Comparison of ENCODE assay signal across 8 mouse cellular contexts in the genomic region with DNA sequence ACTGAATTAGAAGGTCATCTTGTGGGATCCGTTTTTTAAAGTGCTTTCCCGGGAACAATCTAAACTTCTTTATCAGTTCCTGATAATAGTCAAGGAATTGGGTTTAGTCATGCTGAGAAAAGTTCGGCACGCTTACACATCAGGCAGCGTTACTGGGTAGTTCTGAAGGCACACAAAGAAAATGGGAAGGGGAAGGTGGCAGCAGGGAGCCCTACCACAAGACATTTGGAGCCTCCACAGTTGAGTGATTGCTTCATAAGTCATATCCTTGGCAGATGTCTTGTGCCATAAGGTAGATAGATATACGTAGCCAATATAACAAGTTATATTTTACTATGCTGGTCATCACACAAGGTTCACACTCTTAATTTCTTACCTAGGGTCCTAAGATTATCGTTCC. TPM values are rescaled to one million over a fixed set of nuclear protein-coding genes. Genes with fewer than 3 reads are reported as not detected.
DNase-seq lines count a peak whose midpoint lies in the region; ATAC-seq and TF ChIP-seq lines count a peak whose summit lies in the region.

No protein-coding gene starts in this region.

- H3K4me1 ChIP-seq in embryonic facial prominence, embryonic 14.5 days (ENCODE audit: control insufficient read depth, insufficient read depth, low read length) = 0 out of 2 replicates have a peak, but pooled peaks cover 3% of the 10 kb centered on the region
- peaks cover 4% of the 10 kb centered on the region; the same call in 1 of the 2 replicates for H3K4me1 ChIP-seq in intestine, postnatal 0 days (replicated peaks; ENCODE audit: control insufficient read depth, insufficient read depth, low read length)
- H3K4me1 ChIP-seq in midbrain, embryonic 16.5 days (ENCODE audit: control insufficient read depth, insufficient read depth, low read length) = peaks cover 8% of the 10 kb centered on the region

- H3K36me3 ChIP-seq in embryonic facial prominence, embryonic 14.5 days (ENCODE audit: control insufficient read depth, insufficient read depth, low read length) = peaks cover 17% of the 10 kb centered on the region; the same call in 1 of the 2 replicates
- peaks cover 7% of the 10 kb centered on the region; the same call in 1 of the 2 replicates for H3K36me3 ChIP-seq in intestine, postnatal 0 days (ENCODE audit: control insufficient read depth, insufficient read depth)
- H3K36me3 ChIP-seq in midbrain, embryonic 16.5 days (ENCODE audit: control insufficient read depth, insufficient read depth, low read length) = no peaks in the 10 kb centered on the region

- H3K4me2 ChIP-seq in embryonic facial prominence, embryonic 14.5 days (ENCODE audit: low read depth, low read length) = peak overlapping the region; percentile 58
- peak overlapping the region; percentile 75 for H3K4me2 ChIP-seq in intestine, postnatal 0 days (replicated peaks; ENCODE audit: low read depth)
- H3K4me2 ChIP-seq in midbrain, embryonic 16.5 days (ENCODE audit: low read length) = peak overlapping the region; percentile 91

- peak overlapping the region; percentile 55 for H3K4me3 ChIP-seq in left cerebral cortex, adult 2 months
- H3K4me3 ChIP-seq in embryonic facial prominence, embryonic 14.5 days (ENCODE audit: low read depth, low read length) = peak overlapping the region; percentile 53
- H3K4me3 ChIP-seq in intestine, postnatal 0 days (ENCODE audit: low read depth, low read length) = peak overlapping the region; percentile 61
- peak overlapping the region; percentile 60 for H3K4me3 ChIP-seq in midbrain, embryonic 16.5 days (ENCODE audit: low read depth, low read length)

- H3K27me3 ChIP-seq in embryonic facial prominence, embryonic 14.5 days (replicated peaks; ENCODE audit: control insufficient read depth, insufficient read depth, low read length) = no peaks in the 10 kb centered on the region
- H3K27me3 ChIP-seq in intestine, postnatal 0 days (replicated peaks; ENCODE audit: control insufficient read depth, insufficient read depth, low read length) = no peaks in the 10 kb centered on the region
- no peaks in the 10 kb centered on the region for H3K27me3 ChIP-seq in midbrain, embryonic 16.5 days (ENCODE audit: control insufficient read depth, insufficient read depth, low read depth, low read length)

- TF ChIP-seq CTCF in left cerebral cortex, adult 2 months (IDR thresholded peaks at IDR 0.05) = no peak
- TF ChIP-seq CTCF in intestine, postnatal 0 days (IDR thresholded peaks at IDR 0.05; ENCODE audit: low read depth) = no peak

- peak overlapping the region; percentile 93 for H3K27ac ChIP-seq in left cerebral cortex, adult 2 months
- H3K27ac ChIP-seq in embryonic facial prominence, embryonic 14.5 days (replicated peaks; ENCODE audit: low read depth, low read length) = peak overlapping the region; percentile 94
- peak overlapping the region; percentile 98 for H3K27ac ChIP-seq in intestine, postnatal 0 days (ENCODE audit: low read depth, low read length)
- peak overlapping the region; percentile 96 for H3K27ac ChIP-seq in midbrain, embryonic 16.5 days (ENCODE audit: low read length)

- peak overlapping the region; percentile 69 for H3K9ac ChIP-seq in embryonic facial prominence, embryonic 14.5 days (ENCODE audit: low read depth, low read length)
- peak overlapping the region; percentile 71 for H3K9ac ChIP-seq in intestine, postnatal 0 days (ENCODE audit: low read depth, low read length)
- peak overlapping the region; percentile 82 for H3K9ac ChIP-seq in midbrain, embryonic 16.5 days (ENCODE audit: low read depth, low read length)

- ATAC-seq in embryonic facial prominence, embryonic 14.5 days (ENCODE audit: low read depth) = no peak
- ATAC-seq in intestine, postnatal 0 days = no peak
- peak; percentile 40 for ATAC-seq in midbrain, embryonic 16.5 days
- ATAC-seq in inflammation-experienced regulatory T-cells, adult 6 months = no peak

- peak in 1 of 2 experiments; percentile 15 for DNase-seq in left cerebral cortex, adult 2 months (ENCODE audit: extremely low spot score in 1 of 2, low spot score in 2 of 2)
- DNase-seq in left cerebral cortex, postnatal 25 days (ENCODE audit: low spot score in 2 of 2) = no peak
- DNase-seq in embryonic facial prominence, embryonic 14.5 days (ENCODE audit: low spot score) = peak; percentile 22
- no peak for DNase-seq in layer of hippocampus, postnatal 10 days (ENCODE audit: low spot score in 2 of 2)
- no peak for DNase-seq in right cerebral cortex, postnatal 14 days

- intact Hi-C loops in left cerebral cortex, adult 2 months (cut with DNase I) = loop anchor here (1.0 to 2.0 kb wide), 2 partner anchors 121 to 212 kb away; no protein-coding TSS in a partner anchor
- intact Hi-C loops in left cerebral cortex, postnatal 25 days (cut with DNase I) = loop anchor here (5.0 kb wide), 1 partner anchor 178 kb away; no protein-coding TSS in a partner anchor

- WGBS in embryonic facial prominence, embryonic 14.5 days = 27% methylated on average over 7 of the region's 7 CpGs
- 14% methylated on average over 7 of the region's 7 CpGs for WGBS in intestine, postnatal 0 days
- 20% methylated on average over 7 of the region's 7 CpGs for WGBS in midbrain, embryonic 16.5 days

- H3K9me3 ChIP-seq in embryonic facial prominence, embryonic 14.5 days (ENCODE audit: control insufficient read depth, low read length) = no peaks in the 10 kb centered on the region
- no peaks in the 10 kb centered on the region for H3K9me3 ChIP-seq in intestine, postnatal 0 days (ENCODE audit: control insufficient read depth)
- no peaks in the 10 kb centered on the region for H3K9me3 ChIP-seq in midbrain, embryonic 16.5 days (replicated peaks; ENCODE audit: control insufficient read depth, low read length, poor library complexity, severe bottlenecking)

RNA-seq across cellular contexts. Expression of gene Sgo1, which starts 0.8 kb away (rescaled TPM):
- under 1 TPM in 1 of 2 experiments, not detected in 1; 0.12 TPM for total RNA-seq in left cerebral cortex, adult 2 months (2021)
- under 1 TPM; 0.14 to 0.44 TPM for total RNA-seq in left cerebral cortex, postnatal 25 days (2021)
- 22.8 and 24.4 TPM in 2 replicates for polyA plus RNA-seq in embryonic facial prominence, embryonic 14.5 days (2014; fragmentation: Nextera tagmentation; extraction: Ambion mirVana)
- polyA plus RNA-seq in intestine, postnatal 0 days (2015; fragmentation: Nextera tagmentation; extraction: Ambion mirVana) = 11.8 and 13.0 TPM in 2 replicates
- 2.5 and 4.3 TPM in 2 replicates for polyA plus RNA-seq in midbrain, embryonic 16.5 days (2015; fragmentation: Nextera tagmentation; extraction: Ambion mirVana)
- 10 to 100 TPM in 1 of 3 experiments, 1 to 10 TPM in 2; 1.4 to 35.4 (median 4.2) TPM for polyA plus RNA-seq in inflammation-experienced regulatory T-cells, adult 6 months (2017; shearing (Covaris generic))
- 1 to 10 TPM; 1.0 to 1.2 TPM for total RNA-seq in layer of hippocampus, postnatal 10 days (2021)
